Mouse (Mus musculus) heart, adult 9 months (tissue): ENCODE measurements around the gene Lrfn3.

Experiments used
- DNase-seq, 2 experiments: peaks; one replicate each; pipeline ENCODE4 v3.0.0; 2022; ENCODE audit warnings: low spot score in 2 of 2

Gene Lrfn3

DNA sequence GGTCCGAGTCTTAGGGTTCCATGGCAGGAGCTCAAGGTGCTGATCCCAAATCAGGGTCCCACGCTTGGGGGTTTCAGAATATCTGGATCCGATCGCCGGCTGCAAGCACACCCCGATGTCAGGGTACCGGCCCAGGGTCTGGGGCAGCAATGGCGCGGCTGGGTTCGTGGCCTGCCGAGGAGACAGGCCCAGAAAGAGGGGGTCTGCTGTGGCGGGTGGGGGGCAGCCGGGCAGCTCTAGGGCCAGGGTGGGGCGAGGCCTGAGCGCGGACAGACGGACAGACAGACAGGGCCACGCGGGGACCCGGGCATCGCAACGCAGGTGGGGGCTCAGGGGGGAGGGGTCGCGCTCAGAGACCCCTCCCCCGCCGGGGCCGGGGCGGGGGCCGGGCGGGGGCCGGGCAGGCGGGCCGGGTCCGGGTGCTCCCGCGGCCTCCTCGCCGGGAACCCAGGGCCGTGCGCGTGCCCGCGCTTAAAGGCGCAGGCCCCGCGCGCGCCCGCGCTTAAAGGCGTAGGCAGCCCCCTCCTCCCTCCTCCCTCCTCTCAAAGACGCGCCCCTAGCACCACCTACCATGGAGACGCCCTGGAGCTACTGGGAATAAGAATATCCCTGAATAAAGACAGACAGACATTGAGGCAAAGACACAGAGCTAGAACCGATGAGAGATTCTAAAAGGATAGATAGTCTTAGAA, at the start of gene Lrfn3:
Lrfn3 (minus strand) TSS at position 121 of the 692 bp plus-strand sequence.
- peak; percentile 11 to 20 for DNase-seq

DNA sequence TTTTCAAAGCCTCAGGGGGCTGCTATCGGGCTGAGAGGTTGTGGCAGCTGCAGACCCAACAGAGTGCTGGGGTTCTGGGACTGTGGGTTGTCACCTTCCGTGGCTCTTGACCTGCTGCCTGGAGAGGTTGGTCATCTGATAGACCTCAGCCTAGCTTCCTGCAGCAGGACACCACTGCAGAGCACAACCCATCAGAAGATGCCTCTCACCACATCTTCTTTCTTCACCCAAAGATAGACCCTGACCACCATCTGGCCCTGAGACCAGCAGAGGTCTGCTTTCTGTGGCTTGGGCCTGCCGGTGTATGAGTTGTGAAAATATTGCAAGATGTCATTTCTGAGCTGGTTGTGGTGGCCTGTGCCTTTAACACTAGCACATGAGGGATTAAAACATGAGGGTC, 48.5 kb upstream of the Lrfn3 start:
- no peak for DNase-seq

DNA sequence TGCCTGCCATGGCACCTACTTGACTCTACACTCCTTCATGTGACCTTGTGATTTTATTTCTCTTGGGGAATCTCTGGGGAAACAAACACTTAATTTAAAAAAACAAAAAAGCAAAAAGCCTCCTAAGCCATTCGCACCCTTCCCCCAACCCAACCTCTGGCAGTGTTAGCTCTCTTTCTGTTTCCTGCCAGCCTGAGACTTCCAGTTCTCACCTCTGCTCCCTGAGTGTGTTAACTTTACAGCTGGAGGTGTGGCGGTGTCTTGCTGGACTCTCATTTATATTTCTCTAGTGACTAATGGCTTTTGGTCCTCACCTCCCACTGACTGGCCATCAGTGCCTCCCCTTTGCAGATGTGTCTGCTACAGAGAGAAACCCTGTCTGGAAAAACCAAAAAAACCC, 47.2 kb upstream of the Lrfn3 start:
- DNase-seq: no peak

DNA sequence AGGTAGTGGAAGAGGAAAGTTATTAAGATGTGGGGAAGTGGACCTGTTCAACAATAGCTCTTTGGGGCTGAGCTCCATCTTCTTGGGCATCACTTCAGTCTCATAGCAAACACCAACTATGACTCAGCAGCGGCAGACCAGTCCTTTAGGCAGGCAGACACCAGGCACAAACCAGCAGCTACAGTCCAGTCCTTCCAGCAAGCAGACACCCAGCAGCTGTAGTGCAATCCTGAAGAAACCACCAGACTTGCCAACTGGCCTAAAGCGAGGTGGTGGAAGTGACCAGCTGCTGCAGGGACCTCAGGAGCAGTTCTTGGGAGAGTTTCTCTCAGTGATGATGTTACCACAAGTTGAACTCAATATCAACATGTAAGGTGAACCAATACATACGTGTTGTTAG, 46.1 kb upstream of the Lrfn3 start:
- no peak for DNase-seq

DNA sequence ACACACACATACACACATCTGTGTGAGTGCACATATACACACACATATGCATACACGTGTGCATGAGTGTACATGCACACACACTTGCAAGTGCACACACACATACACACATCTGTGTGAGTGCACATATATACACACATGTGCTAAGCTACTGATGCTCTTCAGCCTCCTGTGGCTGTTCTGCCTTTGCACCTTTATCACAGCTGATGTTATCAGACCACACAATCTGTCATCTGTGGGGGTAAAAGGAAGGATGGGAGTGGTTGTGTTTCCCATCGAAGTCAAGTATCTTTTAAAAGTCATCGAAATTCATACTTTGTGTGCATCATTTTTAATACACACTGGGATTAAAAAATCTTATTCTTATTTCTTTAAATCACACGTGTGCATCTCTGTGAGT, 39.8 kb upstream of the Lrfn3 start:
- no peak for DNase-seq

DNA sequence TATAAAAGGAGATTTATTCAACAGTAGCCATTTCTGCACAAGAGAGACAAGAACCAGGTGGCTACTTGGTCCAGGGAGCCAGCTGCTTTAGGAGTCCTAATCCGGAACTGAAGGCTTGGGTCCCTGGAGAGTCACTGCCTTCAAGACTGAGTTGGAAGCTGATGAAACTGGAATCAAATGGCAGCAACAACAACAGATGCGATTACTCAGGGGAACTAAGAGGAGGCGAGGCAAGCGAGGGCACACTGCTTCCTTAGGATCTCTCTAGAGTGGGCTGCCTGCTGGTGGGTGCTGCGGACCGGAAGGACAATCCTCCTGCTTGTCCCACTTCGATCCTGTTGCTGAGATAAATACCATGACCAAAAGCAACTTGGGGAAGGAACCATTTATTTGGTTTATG, 37.1 kb upstream of the Lrfn3 start:
- DNase-seq: no peak

DNA sequence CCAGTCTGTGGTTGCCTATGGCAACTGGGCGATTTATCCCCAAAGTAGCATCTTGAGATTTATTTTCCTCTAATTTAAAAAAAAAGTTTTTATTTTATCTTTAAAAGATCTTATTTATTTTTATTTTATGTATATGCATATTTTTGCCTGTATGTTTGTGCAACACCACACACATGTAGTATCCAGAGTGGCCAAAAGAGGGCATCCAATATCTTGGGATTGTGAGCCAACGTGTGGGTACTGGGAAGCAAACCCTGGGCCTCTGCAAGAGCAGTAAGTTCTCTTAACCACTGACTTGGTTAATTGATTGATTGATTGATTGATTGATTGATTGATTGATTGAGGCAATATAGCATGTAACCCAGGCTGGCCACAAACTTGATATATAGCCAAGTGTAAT, 32.3 kb upstream of the Lrfn3 start:
- no peak for DNase-seq

DNA sequence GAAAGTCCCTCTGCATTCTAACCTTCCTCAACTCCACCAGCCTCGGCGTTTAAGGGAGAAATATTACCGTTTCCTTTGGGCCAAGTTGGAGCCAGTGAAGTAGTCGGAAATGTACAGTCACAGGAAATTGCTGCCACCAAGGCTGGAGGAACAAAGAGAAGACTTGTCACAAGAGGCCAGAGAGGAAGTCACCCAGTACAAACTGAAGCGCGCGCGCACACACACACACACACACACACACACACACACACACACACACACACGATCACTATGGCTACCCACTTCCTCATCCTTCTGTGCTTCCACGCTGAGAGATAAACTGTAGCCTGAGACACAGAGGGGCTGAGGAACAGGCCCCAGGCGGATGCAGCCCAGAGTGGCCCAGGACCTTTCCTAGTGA, 31.8 kb upstream of the Lrfn3 start:
- DNase-seq: peak; percentile 25 to 54

DNA sequence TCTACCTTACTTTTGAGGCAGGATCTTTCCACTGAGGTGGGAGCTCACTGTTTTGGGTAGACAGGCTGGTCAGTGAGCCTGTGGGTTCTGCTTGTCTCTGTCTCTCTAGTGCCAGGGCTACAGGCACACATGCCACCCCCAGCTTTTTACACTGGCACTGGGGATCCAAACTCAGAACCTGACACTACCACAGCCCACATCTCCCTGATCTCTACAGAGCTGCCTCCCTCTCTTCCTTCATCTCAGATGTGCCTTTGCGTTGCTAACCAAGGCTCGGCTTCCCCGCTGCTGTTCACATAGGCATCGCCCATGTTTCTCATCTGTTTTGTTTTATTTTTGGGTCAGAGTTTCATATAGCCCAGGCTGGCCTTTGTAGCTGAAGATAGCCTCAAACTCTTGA, 31.1 kb upstream of the Lrfn3 start:
- no peak for DNase-seq

DNA sequence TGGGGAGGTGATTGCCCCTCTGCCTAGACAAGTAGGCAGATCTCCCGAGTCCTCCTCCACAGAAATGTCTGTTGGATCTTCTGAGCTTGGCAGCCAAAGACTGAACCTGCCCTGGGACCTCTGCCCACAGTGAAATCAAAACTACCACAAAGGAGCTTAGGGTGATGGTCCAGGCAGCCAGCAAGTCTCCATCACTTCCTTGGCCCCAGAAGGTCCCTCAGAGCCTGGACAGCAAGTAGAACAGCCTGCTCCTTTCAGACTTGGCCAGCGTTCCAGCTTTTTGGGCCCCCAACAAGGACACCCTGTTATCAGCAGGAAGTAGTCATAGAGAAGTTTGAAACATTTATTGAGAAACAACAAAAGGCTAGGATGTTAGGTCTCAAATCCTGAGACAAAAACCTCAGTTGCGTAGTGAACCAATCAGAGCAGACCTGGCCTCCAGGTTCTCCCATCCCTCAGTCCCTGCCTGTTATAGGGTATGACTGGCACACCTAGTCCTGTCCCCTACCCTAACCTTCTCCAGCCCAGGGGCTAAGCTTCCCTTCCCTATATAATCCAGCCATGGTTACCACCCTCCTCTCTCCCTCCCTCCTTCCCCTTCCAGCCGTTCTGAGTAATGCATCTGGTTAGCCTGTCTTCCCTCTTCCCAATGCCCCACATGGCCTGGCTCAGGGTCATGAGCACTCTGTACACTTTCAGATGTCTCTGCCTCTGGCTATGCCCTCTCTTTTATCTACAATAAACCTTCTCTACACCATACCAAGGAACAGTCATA, 30.4 kb upstream of the Lrfn3 start:
- DNase-seq: no peak

DNA sequence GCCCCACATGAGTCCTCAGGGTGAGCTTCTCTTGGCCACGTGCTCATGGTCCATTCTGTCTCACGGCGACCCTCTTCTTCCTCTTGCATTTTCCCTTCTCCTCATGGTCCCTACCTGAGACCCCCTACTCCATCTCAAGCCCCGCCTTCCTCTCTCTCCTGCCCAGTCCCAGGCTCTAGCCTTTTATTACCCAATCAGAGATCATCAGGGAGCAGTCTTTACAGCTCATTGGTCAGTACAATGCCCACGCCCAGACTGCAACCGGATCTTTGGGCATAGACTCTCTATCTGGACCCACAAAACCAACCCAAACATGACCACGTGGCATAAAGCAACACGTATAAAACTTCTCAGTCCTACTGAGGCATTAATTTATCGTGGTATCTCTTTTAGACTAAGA, 21.5 kb upstream of the Lrfn3 start:
- DNase-seq: no peak

DNA sequence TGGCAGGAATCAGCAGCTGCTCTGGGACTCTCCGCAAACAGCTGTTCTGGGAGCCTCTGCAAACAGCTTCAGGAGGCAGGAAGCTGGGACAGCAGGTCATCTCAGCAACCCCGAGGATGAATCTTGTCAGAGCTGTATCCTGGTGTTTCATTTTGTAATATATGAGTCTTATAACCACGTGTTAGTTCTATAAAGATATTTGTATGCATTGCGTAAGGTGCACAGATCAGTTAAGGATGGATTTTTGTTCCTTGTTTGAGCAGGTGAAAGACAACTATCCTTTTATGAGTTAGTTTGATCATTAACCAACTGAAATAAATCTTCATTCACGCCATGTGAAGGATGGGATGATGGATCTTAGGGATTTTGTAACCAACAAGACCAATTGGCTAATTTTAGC, 17.5 kb upstream of the Lrfn3 start:
- DNase-seq: no peak

DNA sequence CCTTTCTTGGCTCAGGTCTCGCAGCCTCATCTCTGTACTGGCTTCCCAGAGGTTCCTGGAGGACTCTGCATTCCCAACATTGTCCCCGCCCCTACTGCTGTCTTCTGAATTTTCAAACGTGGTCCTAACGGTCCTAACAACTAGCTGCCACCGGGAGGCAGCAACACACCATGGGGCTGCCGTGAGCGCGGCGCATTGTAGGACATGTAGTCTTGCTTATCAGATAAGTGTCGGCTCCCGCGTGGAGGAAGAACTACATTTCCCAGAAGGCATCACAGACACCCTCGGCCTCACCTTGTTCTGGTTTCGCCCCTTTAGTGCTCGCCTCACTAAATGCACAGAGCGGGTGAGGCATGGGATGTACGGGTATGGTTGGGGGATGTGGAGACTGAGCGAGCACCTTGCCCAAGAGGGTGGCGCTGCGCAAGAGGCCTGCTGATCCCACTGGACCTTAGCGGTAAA, 11.0 kb upstream of the Lrfn3 start:
- DNase-seq: peak; percentile 94

DNA sequence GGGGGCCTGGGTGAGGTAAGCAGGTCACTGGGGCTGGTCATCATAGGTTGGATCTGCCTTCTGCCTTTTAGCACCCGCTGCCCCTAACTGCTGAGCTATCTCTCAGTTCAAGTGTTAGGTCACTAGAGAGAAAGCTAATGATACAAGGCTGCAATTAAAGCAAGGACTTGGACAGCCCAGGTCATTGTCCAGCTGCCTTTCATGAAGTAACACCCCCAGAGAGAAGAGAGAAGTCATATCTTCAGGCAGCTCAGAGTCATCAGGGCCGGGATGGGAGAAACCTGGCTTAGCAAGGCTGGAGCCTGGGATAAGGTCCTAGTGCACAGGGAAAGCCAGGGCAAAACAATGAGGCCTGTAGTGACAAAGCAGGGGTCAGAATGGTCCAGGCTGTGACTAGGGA, 4.9 kb upstream of the Lrfn3 start:
- DNase-seq: no peak

DNA sequence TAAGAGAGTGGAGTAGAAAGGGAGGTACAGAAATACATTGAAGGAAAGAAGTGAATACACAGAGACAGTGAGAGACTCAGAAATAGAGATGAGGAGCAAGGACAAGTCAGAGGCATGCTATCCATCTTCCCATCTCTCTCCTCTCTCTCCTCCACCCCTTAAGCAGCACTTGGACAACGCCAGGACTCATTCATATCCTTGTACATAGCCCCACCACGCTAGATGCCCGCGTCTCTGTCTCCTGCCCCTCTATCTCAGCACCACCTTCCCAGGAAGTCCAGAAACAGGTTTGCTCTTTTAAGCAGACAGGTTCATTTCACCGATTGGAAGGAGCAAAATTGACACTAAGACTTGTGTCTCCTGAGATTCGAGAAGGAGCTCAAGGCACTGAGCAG, 769 bp upstream of the Lrfn3 start:
- DNase-seq: no peak

DNA sequence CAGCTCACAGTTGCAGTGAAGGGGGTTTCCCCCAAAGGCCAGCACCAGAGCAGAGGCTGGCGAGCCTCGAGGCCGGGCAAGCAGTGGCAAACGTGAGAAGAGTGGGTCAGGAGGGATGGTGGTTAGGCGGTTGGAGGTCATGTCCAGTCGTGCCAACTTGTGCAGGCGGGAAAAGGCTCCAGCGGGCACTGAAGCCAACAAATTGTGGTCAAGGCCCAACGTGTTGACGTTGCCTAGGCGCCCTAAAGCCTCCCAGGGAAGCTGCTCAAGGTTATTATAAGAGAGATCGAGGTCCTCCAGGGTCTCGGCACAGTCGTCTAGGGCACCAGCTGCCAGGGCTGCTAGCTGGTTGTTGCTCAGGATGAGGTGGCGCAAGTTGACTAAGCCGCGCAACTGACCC, 2.5 kb downstream of the Lrfn3 start:
- no peak for DNase-seq

DNA sequence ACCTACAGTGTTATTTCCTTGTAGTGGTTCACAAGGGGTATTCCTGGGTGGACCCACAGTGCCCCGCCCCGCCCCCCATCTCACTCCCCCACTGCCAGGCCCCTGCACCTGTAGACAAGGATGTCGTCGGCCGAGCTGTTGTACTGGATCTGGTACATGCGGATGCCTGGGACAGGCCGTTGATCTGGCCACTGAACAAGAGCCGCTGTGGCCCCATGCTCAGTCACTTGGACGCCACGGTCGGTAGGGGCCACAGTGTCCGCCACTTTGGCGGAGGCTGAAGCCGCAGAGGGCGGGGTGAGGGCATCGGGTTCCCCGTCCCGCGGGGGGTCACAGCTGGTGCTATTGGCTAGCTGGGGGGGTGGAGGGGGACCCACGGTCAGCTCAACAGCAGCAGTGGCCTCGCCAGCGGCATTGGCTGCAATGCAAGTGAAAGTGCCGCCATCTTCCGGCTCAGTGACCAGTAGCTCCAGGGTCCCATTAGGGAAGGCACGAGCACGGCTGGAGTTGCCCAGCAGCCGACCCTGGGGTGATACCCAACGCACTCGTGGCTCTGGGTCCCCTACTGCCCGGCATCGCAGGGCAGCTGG, 3.2 kb downstream of the Lrfn3 start:
- DNase-seq: no peak

DNA sequence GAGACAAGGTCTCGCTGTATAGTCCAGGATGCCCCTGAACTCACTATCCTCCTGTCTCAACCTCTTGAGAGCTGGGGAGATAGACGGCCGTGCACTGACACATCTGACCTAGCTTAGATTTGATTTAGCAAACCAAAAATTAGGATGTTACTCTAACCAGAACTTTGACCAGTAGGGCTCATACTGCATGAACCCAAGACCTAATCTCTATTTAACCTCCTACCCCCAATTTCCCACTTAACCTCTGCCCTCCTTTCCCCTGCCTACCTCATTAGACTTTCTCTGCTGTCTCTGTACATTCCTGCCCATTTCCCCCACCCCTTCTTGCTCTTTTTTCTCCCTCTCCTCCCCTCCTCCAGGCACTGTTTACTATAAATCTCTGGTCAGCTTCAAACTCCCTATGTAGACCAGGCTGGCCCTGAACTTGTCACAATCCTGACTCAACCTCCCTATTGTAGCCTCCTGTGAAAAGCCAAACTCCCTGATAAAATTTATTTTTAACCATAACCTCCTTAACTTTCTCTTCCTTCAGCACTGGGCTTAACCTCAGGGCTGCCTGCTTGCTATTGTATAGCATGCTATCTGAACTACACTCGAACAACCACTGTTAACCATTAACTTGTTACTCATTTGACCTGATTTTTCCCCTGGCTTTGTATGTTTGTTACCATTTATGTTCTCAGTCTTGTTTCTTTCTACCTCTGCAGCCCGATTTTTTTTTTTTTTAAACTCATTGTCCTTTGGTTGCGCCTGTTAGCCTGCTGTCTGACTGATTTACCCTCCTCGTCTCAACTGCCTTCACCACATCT, 4.0 kb downstream of the Lrfn3 start:
- no peak for DNase-seq

DNA sequence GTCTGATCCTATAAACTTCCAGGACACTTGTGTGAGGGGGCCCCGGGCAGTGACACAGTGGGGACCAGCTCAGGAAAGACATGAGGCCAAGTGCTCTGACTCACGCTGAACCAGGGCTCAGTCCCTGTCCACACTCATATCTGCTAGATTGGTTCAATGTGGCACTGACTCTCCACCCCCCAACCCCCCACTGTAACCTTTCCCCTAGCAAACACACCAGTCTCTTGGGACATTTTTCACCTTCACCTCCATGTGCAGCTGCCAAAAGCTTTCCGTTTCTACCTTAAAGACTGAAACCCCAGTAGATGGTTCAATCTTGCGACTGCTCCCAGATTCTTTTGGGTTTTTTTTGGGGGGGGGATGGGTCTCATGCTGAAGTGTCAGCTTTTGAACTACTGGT, 8.5 kb downstream of the Lrfn3 start:
- no peak for DNase-seq

DNA sequence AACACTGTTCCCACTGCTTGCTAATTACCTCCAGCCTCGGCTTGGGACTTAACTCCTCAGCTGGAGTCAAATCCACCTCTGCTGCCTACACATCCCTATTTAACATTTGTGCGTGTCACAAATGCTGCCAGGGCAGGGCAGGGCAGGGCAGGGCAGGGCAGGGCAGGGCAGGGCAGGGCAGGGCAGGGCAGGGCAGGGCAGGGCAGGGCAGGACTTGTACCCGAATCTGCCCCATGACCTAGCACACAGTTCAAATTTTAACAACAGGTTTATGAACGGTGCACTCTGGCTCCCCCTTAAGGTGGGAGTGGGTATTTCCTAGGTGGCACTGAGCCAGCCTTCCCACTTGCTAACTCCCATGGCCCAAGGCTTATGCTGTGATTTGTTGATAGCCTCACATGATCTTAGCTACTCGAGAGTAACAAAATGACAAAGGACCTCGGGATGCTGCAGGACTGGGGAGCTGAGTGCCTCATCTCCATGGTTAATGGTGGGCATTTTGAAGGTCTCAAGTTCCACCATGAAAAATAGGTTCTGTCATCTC, 9.2 kb downstream of the Lrfn3 start:
- DNase-seq: peak; percentile 36 to 48

DNA sequence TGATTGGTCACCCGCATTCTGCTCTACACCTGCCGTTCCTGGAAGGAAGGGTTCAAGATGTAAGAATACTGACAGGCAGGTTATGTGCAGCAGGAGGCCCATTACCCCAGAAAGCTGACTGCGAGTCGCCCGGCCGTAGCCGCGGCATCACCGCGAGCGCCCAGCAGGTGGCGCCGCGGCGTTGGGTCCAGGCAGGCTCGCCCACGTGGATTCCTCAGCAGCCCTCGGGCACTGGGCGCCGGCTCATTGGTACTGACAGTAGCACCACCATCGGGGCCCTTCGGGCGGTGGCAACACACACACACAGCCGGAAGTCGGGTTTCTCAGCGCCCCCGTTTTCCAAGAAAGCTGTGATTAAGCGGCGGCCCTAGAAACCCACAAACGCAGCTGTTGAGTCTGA, 14.7 kb downstream of the Lrfn3 start:
- DNase-seq: peak in 1 of 2 experiments; percentile 21
